Mouse (Mus musculus): ENCODE measurements around the gene Mylpf. TPM values are rescaled to one million over a fixed set of nuclear protein-coding genes. Genes with fewer than 3 reads are reported as not detected.

The Mylpf gene
- polyA plus RNA-seq, 1 experiment from 2014 or later = 47.4 TPM

GRCm38 (mm10) chr7:127195544-127196295, 13.0 kb upstream of the Mylpf start, which contains the start of gene Cd2bp2:
TSS of gene Cd2bp2 (minus strand) at chr7:127196050.
- under 1% methylated on average over 51 of the region's 51 CpGs for WGBS
- H3K9me3 ChIP-seq (ENCODE audit: control insufficient read depth, low read length) = no peaks in the 10 kb centered on the region
- peaks cover 17% of the 10 kb centered on the region for H3K4me1 ChIP-seq (replicated peaks; ENCODE audit: control insufficient read depth, insufficient read depth, low read length)
- peaks cover 61% of the 10 kb centered on the region for H3K36me3 ChIP-seq (ENCODE audit: control insufficient read depth, insufficient read depth, low read length)
- H3K4me2 ChIP-seq (ENCODE audit: low read depth, low read length) = peak within 1 kb of the TSS; percentile 93
- H3K27ac ChIP-seq (ENCODE audit: low read length) = peak within 1 kb of the TSS; percentile 93
- peak within 1 kb of the TSS; percentile 91 for H3K4me3 ChIP-seq (ENCODE audit: low read length)
- peak; percentile 98 for ATAC-seq (ENCODE audit: low read depth)
- no peaks in the 10 kb centered on the region for H3K27me3 ChIP-seq (ENCODE audit: control insufficient read depth, insufficient read depth, low read depth, low read length)
- peak within 1 kb of the TSS; percentile 85 for H3K9ac ChIP-seq (ENCODE audit: low read length)

- no peak for ATAC-seq (ENCODE audit: low read depth)
- Histone ChIP-seq H3K9ac (ENCODE audit: low read length) (peak overlapping the region; percentile 85), H3K4me3 (ENCODE audit: low read length) (peak overlapping the region; percentile 91), H3K4me1 (replicated peaks; ENCODE audit: control insufficient read depth, insufficient read depth, low read length) (peaks cover 17% of the 10 kb centered on the region), H3K9me3 (ENCODE audit: control insufficient read depth, low read length) (no peaks in the 10 kb centered on the region), H3K4me2 (ENCODE audit: low read depth, low read length) (peak overlapping the region; percentile 86), H3K36me3 (ENCODE audit: control insufficient read depth, insufficient read depth, low read length) (peaks cover 63% of the 10 kb centered on the region), H3K27ac (ENCODE audit: low read length) (peak overlapping the region; percentile 92), H3K27me3 (ENCODE audit: control insufficient read depth, insufficient read depth, low read depth, low read length) (no peaks in the 10 kb centered on the region)
- WGBS = 61% methylated on average over 11 of the region's 11 CpGs
Observed at GRCm38 (mm10) chr7:127196484-127196883, 12.2 kb upstream of the Mylpf start.

GRCm38 (mm10) chr7:127206606-127207005, 2.1 kb upstream of the Mylpf start:
- Histone ChIP-seq H3K4me2 (ENCODE audit: low read depth, low read length) (peak overlapping the region; percentile 92), H3K36me3 (ENCODE audit: control insufficient read depth, insufficient read depth, low read length) (peaks cover 15% of the 10 kb centered on the region), H3K27me3 (ENCODE audit: control insufficient read depth, insufficient read depth, low read depth, low read length) (no peaks in the 10 kb centered on the region), H3K27ac (ENCODE audit: low read length) (no peak overlapping the region), H3K9ac (ENCODE audit: low read length) (peak overlapping the region; percentile 96), H3K9me3 (ENCODE audit: control insufficient read depth, low read length) (no peaks in the 10 kb centered on the region), H3K4me3 (ENCODE audit: low read length) (peak overlapping the region; percentile 90), H3K4me1 (replicated peaks; ENCODE audit: control insufficient read depth, insufficient read depth, low read length) (peaks cover 15% of the 10 kb centered on the region)
- WGBS = 39% methylated on average over 2 of the region's 2 CpGs
- ATAC-seq (ENCODE audit: low read depth) = no peak

- Histone ChIP-seq H3K27ac (ENCODE audit: low read length) (peak overlapping the region; percentile 89), H3K4me3 (ENCODE audit: low read length) (peak overlapping the region; percentile 90), H3K4me2 (ENCODE audit: low read depth, low read length) (peak overlapping the region; percentile 92), H3K27me3 (ENCODE audit: control insufficient read depth, insufficient read depth, low read depth, low read length) (no peaks in the 10 kb centered on the region), H3K9me3 (ENCODE audit: control insufficient read depth, low read length) (no peaks in the 10 kb centered on the region), H3K36me3 (ENCODE audit: control insufficient read depth, insufficient read depth, low read length) (peaks cover 11% of the 10 kb centered on the region), H3K9ac (ENCODE audit: low read length) (peak overlapping the region; percentile 96), H3K4me1 (replicated peaks; ENCODE audit: control insufficient read depth, insufficient read depth, low read length) (peaks cover 15% of the 10 kb centered on the region)
- ATAC-seq (ENCODE audit: low read depth) = peak; percentile 12
- WGBS = under 1% methylated on average over 50 of the region's 53 CpGs
Observed at GRCm38 (mm10) chr7:127207374-127208294, 1.1 kb upstream of the Mylpf start.

- H3K4me3 ChIP-seq (ENCODE audit: low read length) = peak within 1 kb of the TSS; percentile 90
- H3K4me2 ChIP-seq (ENCODE audit: low read depth, low read length) = peak within 1 kb of the TSS; percentile 92
- H3K36me3 ChIP-seq (ENCODE audit: control insufficient read depth, insufficient read depth, low read length) = peaks cover 5% of the 10 kb centered on the region
- H3K9ac ChIP-seq (ENCODE audit: low read length) = peak within 1 kb of the TSS; percentile 96
- 0% methylated on average over 2 of the region's 44 CpGs for WGBS
- peak; percentile 56 for ATAC-seq (ENCODE audit: low read depth)
- no peaks in the 10 kb centered on the region for H3K27me3 ChIP-seq (ENCODE audit: control insufficient read depth, insufficient read depth, low read depth, low read length)
- H3K27ac ChIP-seq (ENCODE audit: low read length) = peak within 1 kb of the TSS; percentile 89
- H3K4me1 ChIP-seq (replicated peaks; ENCODE audit: control insufficient read depth, insufficient read depth, low read length) = peaks cover 15% of the 10 kb centered on the region
- no peaks in the 10 kb centered on the region for H3K9me3 ChIP-seq (ENCODE audit: control insufficient read depth, low read length)
Observed at GRCm38 (mm10) chr7:127208295-127208552, 466 bp upstream of the Mylpf start, which contains the start of gene Tbc1d10b. TSS of gene Tbc1d10b (minus strand) at chr7:127208468.

- Histone ChIP-seq H3K9ac (ENCODE audit: low read length) (no peak overlapping the region; the same call in 1 of the 2 replicates), H3K4me1 (replicated peaks; ENCODE audit: control insufficient read depth, insufficient read depth, low read length) (peaks cover 15% of the 10 kb centered on the region), H3K27ac (ENCODE audit: low read length) (no peak overlapping the region), H3K27me3 (ENCODE audit: control insufficient read depth, insufficient read depth, low read depth, low read length) (no peaks in the 10 kb centered on the region), H3K36me3 (ENCODE audit: control insufficient read depth, insufficient read depth, low read length) (0 out of 2 replicates have a peak, but pooled peaks cover 3% of the 10 kb centered on the region), H3K9me3 (ENCODE audit: control insufficient read depth, low read length) (no peaks in the 10 kb centered on the region), H3K4me3 (ENCODE audit: low read length) (no peak overlapping the region), H3K4me2 (ENCODE audit: low read depth, low read length) (no peak overlapping the region)
- 75% methylated on average over 5 of the region's 5 CpGs for WGBS
- ATAC-seq (ENCODE audit: low read depth) = no peak
Observed at GRCm38 (mm10) chr7:127209851-127210250, 1.2 kb downstream of the Mylpf start.

- Histone ChIP-seq H3K27me3 (ENCODE audit: control insufficient read depth, insufficient read depth, low read depth, low read length) (no peaks in the 10 kb centered on the region), H3K4me2 (ENCODE audit: low read depth, low read length) (no peak overlapping the region), H3K9ac (ENCODE audit: low read length) (no peak overlapping the region), H3K27ac (ENCODE audit: low read length) (no peak overlapping the region), H3K9me3 (ENCODE audit: control insufficient read depth, low read length) (no peaks in the 10 kb centered on the region), H3K36me3 (ENCODE audit: control insufficient read depth, insufficient read depth, low read length) (no peaks in the 10 kb centered on the region), H3K4me3 (ENCODE audit: low read length) (no peak overlapping the region), H3K4me1 (replicated peaks; ENCODE audit: control insufficient read depth, insufficient read depth, low read length) (peaks cover 16% of the 10 kb centered on the region)
- WGBS = 93% methylated on average over 4 of the region's 4 CpGs
- no peak for ATAC-seq (ENCODE audit: low read depth)
Observed at GRCm38 (mm10) chr7:127210266-127210665, 1.6 kb downstream of the Mylpf start.

GRCm38 (mm10) chr7:127211014-127211745, 2.5 kb downstream of the Mylpf start:
- Histone ChIP-seq H3K27me3 (ENCODE audit: control insufficient read depth, insufficient read depth, low read depth, low read length) (no peaks in the 10 kb centered on the region), H3K4me1 (replicated peaks; ENCODE audit: control insufficient read depth, insufficient read depth, low read length) (peaks cover 14% of the 10 kb centered on the region), H3K4me2 (ENCODE audit: low read depth, low read length) (no peak overlapping the region), H3K27ac (ENCODE audit: low read length) (no peak overlapping the region), H3K36me3 (ENCODE audit: control insufficient read depth, insufficient read depth, low read length) (no peaks in the 10 kb centered on the region), H3K9ac (ENCODE audit: low read length) (no peak overlapping the region), H3K4me3 (ENCODE audit: low read length) (no peak overlapping the region), H3K9me3 (ENCODE audit: control insufficient read depth, low read length) (no peaks in the 10 kb centered on the region)
- 73% methylated on average over 5 of the region's 5 CpGs for WGBS
- ATAC-seq (ENCODE audit: low read depth) = no peak

Measured in lung, embryonic 16.5 days (tissue).